Comparison of ENCODE assay signal across 8 mouse cellular contexts in genomic region chr15:30427342-30427741, GRCm38 (mm10).
DNase-seq lines count a peak whose midpoint lies in the region; ATAC-seq and TF ChIP-seq lines count a peak whose summit lies in the region.

No protein-coding gene starts in this region.

- peak; percentile 18 for DNase-seq in kidney, adult 2 months
- peak; percentile 51 for DNase-seq in ES-CJ7 (ENCODE audit: low read depth, low spot score)
- peak; percentile 10 for DNase-seq in adipocyte (ENCODE audit: low spot score)
- peak; percentile 34 for DNase-seq in heart, postnatal 4 days
- DNase-seq in midbrain, embryonic 14.5 days: peak; percentile 61
- no peak for DNase-seq in cerebellum, adult 11-12 months
- no peak for DNase-seq in ovary, postnatal 10 days (ENCODE audit: low spot score)

- H3K4me1 ChIP-seq in kidney, adult 2 months (ENCODE audit: control insufficient read depth, insufficient read depth, low read length): no peaks in the 10 kb centered on the region
- no peaks in the 10 kb centered on the region for H3K4me1 ChIP-seq in kidney, embryonic 14.5 days (ENCODE audit: control insufficient read depth, insufficient read depth, low read length)
- H3K4me1 ChIP-seq in midbrain, embryonic 14.5 days (ENCODE audit: control insufficient read depth, insufficient read depth, low read length): no peaks in the 10 kb centered on the region

- TF ChIP-seq POLR2A in kidney, adult 2 months (IDR thresholded peaks at IDR 0.05; ENCODE audit: low read depth, low read length): no peak

- H3K4me3 ChIP-seq in kidney, adult 2 months (ENCODE audit: insufficient read depth, low read depth, low read length): no peak overlapping the region
- no peak overlapping the region for H3K4me3 ChIP-seq in kidney, embryonic 14.5 days (ENCODE audit: low read length)
- no peak overlapping the region for H3K4me3 ChIP-seq in midbrain, embryonic 14.5 days (replicated peaks; ENCODE audit: low read depth, low read length)

- no peaks in the 10 kb centered on the region for H3K9me3 ChIP-seq in kidney, embryonic 14.5 days (ENCODE audit: control insufficient read depth, low read length)
- no peaks in the 10 kb centered on the region for H3K9me3 ChIP-seq in midbrain, embryonic 14.5 days (ENCODE audit: control insufficient read depth, low read length)

- H3K27me3 ChIP-seq in kidney, adult 2 months (replicated peaks; ENCODE audit: control insufficient read depth, insufficient read depth, low read length): no peaks in the 10 kb centered on the region
- H3K27me3 ChIP-seq in kidney, embryonic 14.5 days (ENCODE audit: control insufficient read depth, insufficient read depth, low read length): no peaks in the 10 kb centered on the region
- no peaks in the 10 kb centered on the region for H3K27me3 ChIP-seq in midbrain, embryonic 14.5 days (ENCODE audit: control insufficient read depth, insufficient read depth, low read length)

- no peak for ATAC-seq in kidney, embryonic 14.5 days (ENCODE audit: low FRiP score, low TSS enrichment)
- ATAC-seq in midbrain, embryonic 14.5 days (ENCODE audit: low FRiP score, low TSS enrichment): no peak

- H3K9ac ChIP-seq in kidney, embryonic 14.5 days (ENCODE audit: low read depth, low read length): no peak overlapping the region
- H3K9ac ChIP-seq in midbrain, embryonic 14.5 days (replicated peaks; ENCODE audit: low read length): no peak overlapping the region

- no peak overlapping the region for H3K27ac ChIP-seq in kidney, adult 2 months (ENCODE audit: insufficient read depth, low read depth, low read length)
- H3K27ac ChIP-seq in kidney, embryonic 14.5 days (ENCODE audit: low read depth, low read length): no peak overlapping the region
- H3K27ac ChIP-seq in midbrain, embryonic 14.5 days (replicated peaks; ENCODE audit: low read depth, low read length): no peak overlapping the region

- H3K4me2 ChIP-seq in kidney, embryonic 14.5 days (replicated peaks; ENCODE audit: low read depth, low read length): no peak overlapping the region
- no peak overlapping the region for H3K4me2 ChIP-seq in midbrain, embryonic 14.5 days (ENCODE audit: low read length)

- H3K36me3 ChIP-seq in kidney, adult 2 months (ENCODE audit: control insufficient read depth, insufficient read depth, low read length): no peaks in the 10 kb centered on the region
- no peaks in the 10 kb centered on the region for H3K36me3 ChIP-seq in kidney, embryonic 14.5 days (ENCODE audit: control insufficient read depth, insufficient read depth, low read length)
- H3K36me3 ChIP-seq in midbrain, embryonic 14.5 days (ENCODE audit: control insufficient read depth, insufficient read depth, low read length): no peaks in the 10 kb centered on the region

- TF ChIP-seq CTCF in kidney, adult 2 months (conservative IDR thresholded peaks at IDR 0.05; ENCODE audit: insufficient read depth, insufficient read length, low read depth, low read length): peak; percentile 31

- WGBS in kidney, adult 2 months: 14% methylated on average over 2 of the region's 2 CpGs
- WGBS in kidney, embryonic 14.5 days: 27% methylated on average over 2 of the region's 2 CpGs
- WGBS in midbrain, embryonic 14.5 days: 10% methylated on average over 2 of the region's 2 CpGs

Comparison
In these comparisons a context has a peak if more than half of its experiments do, and no peak if none do; other contexts are left out.
1. DNase-seq: peak in kidney, adult 2 months (single experiment), ES-CJ7 (single experiment), adipocyte (single experiment), heart, postnatal 4 days (single experiment) and midbrain, embryonic 14.5 days (single experiment); none in cerebellum, adult 11-12 months (single experiment) and ovary, postnatal 10 days (single experiment).